37 mouse cellular contexts compared by ENCODE assay signal in the genomic region with DNA sequence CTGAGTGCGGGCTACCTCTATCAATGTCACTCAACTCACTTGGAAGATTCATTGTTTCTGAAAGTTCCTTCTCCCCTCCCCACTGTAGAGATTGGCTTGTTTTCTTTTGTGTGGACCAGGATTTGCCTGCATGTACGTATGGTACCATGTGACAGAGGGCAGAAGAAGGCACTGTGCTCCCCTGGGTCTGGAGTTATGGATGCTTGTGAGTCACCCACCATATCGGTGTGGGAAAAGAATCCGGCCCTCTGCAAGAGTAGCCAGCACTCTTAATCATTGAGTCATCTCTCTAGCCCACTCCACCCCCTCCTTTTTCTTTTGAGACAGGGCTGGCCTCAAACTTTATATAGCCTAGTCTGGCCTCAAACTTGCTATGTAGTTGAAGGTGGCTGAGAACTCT. TPM values are rescaled to one million over a fixed set of nuclear protein-coding genes. Genes with fewer than 3 reads are reported as not detected.
DNase-seq lines count a peak whose midpoint lies in the region; ATAC-seq and TF ChIP-seq lines count a peak whose summit lies in the region.
"Had no signal": no experiment of that assay in that cellular context is flagged by ENCODE, and none has a peak within 500 bp of the region (broad histone marks: within the 10 kb centered on the region; RNA-seq: fewer than 3 reads in every experiment).

No protein-coding gene starts in this region.

- no peak overlapping the region for H3K9ac ChIP-seq in stomach, postnatal 0 days (ENCODE audit: low read length)
- H3K9ac ChIP-seq: embryonic facial prominence, embryonic 13.5 days; forebrain, embryonic 13.5 days; hindbrain, embryonic 14.5 days; liver, embryonic 15.5 days; lung, embryonic 15.5 days; midbrain, embryonic 12.5 days; neural tube, embryonic 13.5 days had no signal

- H3K4me3 ChIP-seq in C2C12 (ENCODE audit: insufficient read depth, poor library complexity, severe bottlenecking), result no peak overlapping the region
- H3K4me3 ChIP-seq in embryonic fibroblast, embryonic 13.5 days (ENCODE audit: insufficient read depth, low read length), result no peak overlapping the region
- H3K4me3 ChIP-seq in stomach, postnatal 0 days (ENCODE audit: low read depth, low read length), result no peak overlapping the region
- H3K4me3 ChIP-seq: embryonic facial prominence, embryonic 13.5 days; erythroblast, embryonic 14.5 days; forebrain, embryonic 13.5 days; liver, embryonic 15.5 days; lung, embryonic 15.5 days; megakaryocyte, embryonic 14.5 days; midbrain, embryonic 12.5 days; neural tube, embryonic 13.5 days had no signal

- peak; percentile 67 for DNase-seq in heart, adult 11 months
- DNase-seq in heart, postnatal 25 days (ENCODE audit: low spot score), result no peak
- no peak for DNase-seq in stomach, postnatal 0 days (ENCODE audit: low spot score)
- no peak for DNase-seq in kidney, postnatal 4 days
- no peak for DNase-seq in kidney, postnatal 14 days
- DNase-seq: adrenal gland, postnatal 25 days; cerebellum, adult 8-10 months; cerebellum, postnatal 36 days; gastrocnemius, postnatal 10 days; kidney, adult 9 months; kidney, postnatal 10 days; liver; spleen, adult 18-20 months; thymus, adult 18-20 months; thymus, postnatal 25 days had no signal

- no peaks in the 10 kb centered on the region for H3K36me3 ChIP-seq in C2C12 (ENCODE audit: control insufficient read depth, insufficient read depth)
- H3K36me3 ChIP-seq in stomach, postnatal 0 days (ENCODE audit: control insufficient read depth, insufficient read depth, low read length), result no peaks in the 10 kb centered on the region
- H3K36me3 ChIP-seq: embryonic facial prominence, embryonic 13.5 days; liver, embryonic 15.5 days; lung, embryonic 15.5 days; midbrain, embryonic 12.5 days; neural tube, embryonic 13.5 days had no signal

- no peak overlapping the region for H3ac ChIP-seq in C2C12 (ENCODE audit: control insufficient read depth, insufficient read length, low read depth)

- H3K4me1 ChIP-seq in embryonic fibroblast, embryonic 13.5 days (ENCODE audit: control insufficient read depth, insufficient read depth, low read length), result peaks cover 6% of the 10 kb centered on the region; the same call in 1 of the 2 replicates
- H3K4me1 ChIP-seq in stomach, postnatal 0 days (replicated peaks; ENCODE audit: control insufficient read depth, insufficient read depth), result no peaks in the 10 kb centered on the region
- H3K4me1 ChIP-seq: embryonic facial prominence, embryonic 13.5 days; forebrain, embryonic 13.5 days; liver, embryonic 15.5 days; lung, embryonic 15.5 days; midbrain, embryonic 12.5 days; neural tube, embryonic 13.5 days had no signal

- H3K9me3 ChIP-seq in stomach, postnatal 0 days (ENCODE audit: control insufficient read depth, low read length), result no peaks in the 10 kb centered on the region
- H3K9me3 ChIP-seq: embryonic facial prominence, embryonic 13.5 days; forebrain, embryonic 13.5 days; liver, embryonic 15.5 days; lung, embryonic 15.5 days; midbrain, embryonic 12.5 days; neural tube, embryonic 13.5 days had no signal

- ATAC-seq in stomach, postnatal 0 days (ENCODE audit: low FRiP score, low TSS enrichment), result peak; percentile 31; the same call in 1 of the 2 replicates
- ATAC-seq: activated CD4-positive, CD25-positive, alpha-beta regulatory T cell, adult 4 months; forebrain, embryonic 13.5 days; intestine, postnatal 0 days had no signal

- no peaks in the 10 kb centered on the region for H3K79me2 ChIP-seq in C2C12 (ENCODE audit: control insufficient read depth, insufficient read depth)

- intact Hi-C loops in heart, postnatal 25 days (cut with DNase I), result no loop called here

- H3K27ac ChIP-seq in embryonic fibroblast, embryonic 13.5 days (ENCODE audit: insufficient read depth, low read length), result peak overlapping the region; percentile 91
- peak overlapping the region; percentile 61 for H3K27ac ChIP-seq in stomach, postnatal 0 days (replicated peaks)
- H3K27ac ChIP-seq: embryonic facial prominence, embryonic 13.5 days; forebrain, embryonic 13.5 days; hindbrain, embryonic 14.5 days; liver, embryonic 15.5 days; lung, embryonic 15.5 days; midbrain, embryonic 12.5 days; neural tube, embryonic 13.5 days had no signal

- TF ChIP-seq CTCF in C2C12 (IDR thresholded peaks at IDR 0.05; ENCODE audit: control insufficient read depth, insufficient read depth, insufficient read length), result no peak
- TF ChIP-seq CTCF in embryonic fibroblast, embryonic 13.5 days (IDR thresholded peaks at IDR 0.05; ENCODE audit: borderline replicate concordance, insufficient read depth, low read length), result no peak
- TF ChIP-seq CTCF in stomach, postnatal 0 days (IDR thresholded peaks at IDR 0.05; ENCODE audit: low read depth), result no peak

- TF ChIP-seq POLR2A in embryonic fibroblast, embryonic 13.5 days (IDR thresholded peaks at IDR 0.05; ENCODE audit: low read depth, low read length), result no peak

- TF ChIP-seq EP300 in stomach, postnatal 0 days (optimal IDR thresholded peaks at IDR 0.05), result no peak

- no peaks in the 10 kb centered on the region for H3K79me3 ChIP-seq in C2C12 (ENCODE audit: low read depth)

- 64% methylated on average over 4 of the region's 4 CpGs for WGBS in stomach, postnatal 0 days

- no peak overlapping the region for H3K4me2 ChIP-seq in stomach, postnatal 0 days (replicated peaks; ENCODE audit: low read depth)
- H3K4me2 ChIP-seq: embryonic facial prominence, embryonic 13.5 days; forebrain, embryonic 13.5 days; heart, embryonic 11.5 days; hindbrain, embryonic 14.5 days; liver, embryonic 15.5 days; lung, embryonic 15.5 days; midbrain, embryonic 12.5 days; neural tube, embryonic 13.5 days had no signal

- no peaks in the 10 kb centered on the region for H3K27me3 ChIP-seq in C2C12 (ENCODE audit: control insufficient read depth, insufficient read depth, insufficient read length)
- H3K27me3 ChIP-seq in stomach, postnatal 0 days (ENCODE audit: control insufficient read depth, insufficient read depth, low read length), result no peaks in the 10 kb centered on the region
- H3K27me3 ChIP-seq: embryonic facial prominence, embryonic 13.5 days; forebrain, embryonic 13.5 days; liver, embryonic 15.5 days; lung, embryonic 15.5 days; midbrain, embryonic 12.5 days; neural tube, embryonic 13.5 days had no signal

TF ChIP-seq in C2C12, 6 proteins besides CTCF, POLR2A, EP300 and RAD21:
- TF ChIP-seq CEBPB (IDR thresholded peaks at IDR 0.05; ENCODE audit: low read depth) (no peak), USF1 (IDR thresholded peaks at IDR 0.05; ENCODE audit: low read depth) (peak; percentile 65)

RNA-seq across cellular contexts. Expression of a gene that starts 21.2 kb away (rescaled TPM):
- total RNA-seq in heart, postnatal 25 days (2021), result 100 to 1,000 TPM; 301 to 325 TPM
- polyA plus RNA-seq in C2C12 (2012; fragmentation: generic; extraction: Trizol), result 0.83 TPM
- not detected in 2 replicates for polyA plus RNA-seq in embryonic fibroblast, embryonic 13.5 days (2011; ENCODE audit: insufficient read length, low read depth, missing spikeins)
- polyA plus RNA-seq in stomach, postnatal 0 days (2015; fragmentation: Nextera tagmentation; extraction: Ambion mirVana), result 0.38 and 0.52 TPM in 2 replicates
- total RNA-seq: hematopoietic stem cell, adult 5-6 weeks had no signal
- polyA plus RNA-seq: forebrain, embryonic 13.5 days; hindbrain, embryonic 14.5 days; midbrain, embryonic 12.5 days; midbrain, postnatal 0 days; neural tube, embryonic 13.5 days had no signal

RNA-seq across cellular contexts. Expression of a gene that starts 31.3 kb away (rescaled TPM):
- total RNA-seq in heart, postnatal 25 days (2021), result 10 to 100 TPM; 10.3 to 10.9 TPM
- 0.16 TPM for polyA plus RNA-seq in C2C12 (2012; fragmentation: generic; extraction: Trizol)
- polyA plus RNA-seq in embryonic fibroblast, embryonic 13.5 days (2011; ENCODE audit: insufficient read length, low read depth, missing spikeins), result 1.0 and 1.5 TPM in 2 replicates
- 266 and 273 TPM in 2 replicates for polyA plus RNA-seq in stomach, postnatal 0 days (2015; fragmentation: Nextera tagmentation; extraction: Ambion mirVana)

RNA-seq across cellular contexts. Expression of a gene that starts 37.5 kb away (rescaled TPM):
- total RNA-seq in heart, postnatal 25 days (2021), result 1 to 10 TPM; 4.6 to 5.1 TPM
- polyA plus RNA-seq in C2C12 (2012; fragmentation: generic; extraction: Trizol), result not detected
- polyA plus RNA-seq in embryonic fibroblast, embryonic 13.5 days (2011; ENCODE audit: insufficient read length, low read depth, missing spikeins), result 0.20 and 1.8 TPM in 2 replicates
- polyA plus RNA-seq in stomach, postnatal 0 days (2015; fragmentation: Nextera tagmentation; extraction: Ambion mirVana), result 0.91 and 0.99 TPM in 2 replicates
- total RNA-seq: MEL had no signal

RNA-seq across cellular contexts. Expression of a gene that starts 37.6 kb away (rescaled TPM):
- total RNA-seq in heart, postnatal 25 days (2021), result not detected
- not detected for polyA plus RNA-seq in C2C12 (2012; fragmentation: generic; extraction: Trizol)
- 0.11 TPM in 1 of 2 replicates, not detected in the other for polyA plus RNA-seq in embryonic fibroblast, embryonic 13.5 days (2011; ENCODE audit: insufficient read length, low read depth, missing spikeins)
- not detected in 2 replicates for polyA plus RNA-seq in stomach, postnatal 0 days (2015; fragmentation: Nextera tagmentation; extraction: Ambion mirVana)
- total RNA-seq: adrenal gland, postnatal 25 days; gastrocnemius, postnatal 10 days; hematopoietic stem cell, adult 5-6 weeks; layer of hippocampus, postnatal 10 days; left cerebral cortex, adult 18-20 months; MEL; midbrain, postnatal 0 days had no signal
- polyA plus RNA-seq: embryonic facial prominence, embryonic 13.5 days; erythroblast, embryonic 14.5 days; forebrain, embryonic 13.5 days; gonadal fat pad, adult 2 months; heart, embryonic 11.5 days; heart, embryonic 16.5 days; hindbrain, embryonic 14.5 days; intestine, postnatal 0 days; limb, embryonic 11.5 days; lung, embryonic 15.5 days; midbrain, embryonic 12.5 days; midbrain, postnatal 0 days; neural tube, embryonic 13.5 days had no signal

RNA-seq across cellular contexts. Expression of a gene that starts 57.7 kb away (rescaled TPM):
- total RNA-seq in heart, postnatal 25 days (2021), result 100 to 1,000 TPM; 139 to 171 TPM
- polyA plus RNA-seq in C2C12 (2012; fragmentation: generic; extraction: Trizol), result 468 TPM
- polyA plus RNA-seq in embryonic fibroblast, embryonic 13.5 days (2011; ENCODE audit: insufficient read length, low read depth, missing spikeins), result 861 and 978 TPM in 2 replicates
- 124 and 130 TPM in 2 replicates for polyA plus RNA-seq in stomach, postnatal 0 days (2015; fragmentation: Nextera tagmentation; extraction: Ambion mirVana)

Comparison
In these comparisons a context has a peak if more than half of its experiments do, and no peak if none do; other contexts are left out.
1. RNA of a gene that starts 31.3 kb away (polyA plus RNA-seq): 266 to 273 TPM in stomach, postnatal 0 days; 1.0 to 1.5 TPM in embryonic fibroblast, embryonic 13.5 days and 0.16 TPM in C2C12 (single experiment); every median in the first group is over 100 times any median in the second.